Mouse (Mus musculus) lung, adult 2 months (tissue): ENCODE results near the gene Dock4.

ENCODE experiments used
- CTCF ChIP-seq: fragments of 200-500 bp; IDR thresholded peaks from 2 replicates; pipeline ENCODE4 v1.5.1; 2011; ENCODE audit warnings: mild to moderate bottlenecking, low read length, control low read depth; ENCODE audit not compliant: insufficient read depth
- POLR2A ChIP-seq: fragments of 200-500 bp; IDR thresholded peaks from 2 replicates; pipeline ENCODE4 v1.6.1; 2011; ENCODE audit warnings: low read depth, mild to moderate bottlenecking, control low read depth, low read length, borderline replicate concordance; ENCODE audit errors: extremely low read depth

- no peak for TF ChIP-seq POLR2A
- no peak for TF ChIP-seq CTCF
Measured at GRCm38 (mm10) chr12:40829269-40829668, 383.5 kb downstream of the Dock4 start.
